Mouse (Mus musculus) forebrain, embryonic 11.5 days (tissue): ENCODE data around the gene Olfr1410. TPM values are rescaled to one million over a fixed set of nuclear protein-coding genes. Genes with fewer than 3 reads are reported as not detected.

Experiments used
- ATAC-seq: fragments of 200-750 bp; cut with Nextera tagmentation; replicated peaks from 2 replicates; pipeline ENCODE4 v1.8.0; 2017; ENCODE audit warnings: moderate TSS enrichment; ENCODE audit not compliant: low FRiP score
- DNase-seq: peaks from one replicate; pipeline ENCODE4 v3.0.0-alpha.2; 2017; ENCODE audit warnings: low spot score
- H3K27ac ChIP-seq: fragments of 300-500 bp; sonication (generic); 2 replicates; pipeline ENCODE4 v1.5.1; 2014; ENCODE audit warnings: low read depth, low read length
- H3K27me3 ChIP-seq: fragments of 300-500 bp; sonication (generic); 2 replicates; pipeline ENCODE4 v1.6.1; 2014; ENCODE audit warnings: mild to moderate bottlenecking, low read length, mixed read lengths; ENCODE audit not compliant: control insufficient read depth, insufficient read depth
- H3K36me3 ChIP-seq: fragments of 300-500 bp; sonication (generic); 2 replicates; pipeline ENCODE4 v1.6.1; 2014; ENCODE audit warnings: mild to moderate bottlenecking, low read length, moderate library complexity, mixed read lengths; ENCODE audit not compliant: control insufficient read depth, insufficient read depth
- H3K4me1 ChIP-seq: fragments of 300-500 bp; sonication (generic); replicated peaks from 2 replicates; pipeline ENCODE4 v1.6.1; 2014; ENCODE audit warnings: low read length, mixed read lengths; ENCODE audit not compliant: control insufficient read depth, insufficient read depth
- H3K4me2 ChIP-seq: fragments of 300-500 bp; sonication (generic); 2 replicates; pipeline ENCODE4 v1.6.1; 2014; ENCODE audit warnings: low read depth, mild to moderate bottlenecking, low read length, moderate library complexity, mixed read lengths; ENCODE audit not compliant: severe bottlenecking
- H3K4me3 ChIP-seq: fragments of 300-500 bp; sonication (generic); 2 replicates; pipeline ENCODE4 v1.5.1; 2014; ENCODE audit warnings: low read depth, low read length
- H3K9ac ChIP-seq: fragments of 300-500 bp; sonication (generic); 2 replicates; pipeline ENCODE4 v1.6.1; 2014; ENCODE audit warnings: low read length
- H3K9me3 ChIP-seq: fragments of 300-500 bp; sonication (generic); 2 replicates; pipeline ENCODE4 v1.6.1; 2016; ENCODE audit warnings: low read length, mixed read lengths; ENCODE audit not compliant: control insufficient read depth
- WGBS: fragments of 180-500 bp; shearing (Covaris S2); extraction: QIAGEN DNeasy Blood & Tissue Kit; methylation state at CpG from one replicate; pipeline ENCODE4 v1.1.7; 2014; 5-methylcytosine and 5-hydroxymethylcytosine counted together
- polyA plus RNA-seq: library from polyadenylated mRNA; unstranded; fragments of >200 nt; fragmentation: Nextera tagmentation; extraction: Ambion mirVana; gene quantifications from 2 replicates; pipeline ENCODE4 v1.2.1, GENCODE M21; 2014

The Olfr1410 gene
- polyA plus RNA-seq, 1 experiment from 2014 or later: not detected

DNA sequence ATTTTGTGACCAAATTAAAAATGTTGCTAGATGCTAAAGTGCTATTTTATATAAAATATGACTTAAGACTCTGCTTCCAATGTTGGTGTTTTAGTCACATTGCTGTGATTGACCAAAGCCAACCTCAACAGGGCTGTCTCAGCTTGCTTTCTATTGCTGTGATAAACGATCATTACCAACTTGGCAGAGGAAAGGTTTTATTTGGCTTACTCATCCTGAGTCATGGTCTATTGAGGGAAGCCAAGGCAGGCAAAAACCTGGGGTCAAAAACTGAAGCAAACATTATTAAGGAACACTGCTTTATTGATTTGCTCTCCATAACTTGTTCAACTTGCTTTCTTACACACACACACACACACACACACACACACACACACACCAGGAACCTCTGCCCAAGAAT lies 10.5 kb downstream of the Olfr1410 start:
- ATAC-seq (no peak), DNase-seq (no peak)
- H3K9me3 ChIP-seq: no peaks in the 10 kb centered on the region
- H3K36me3 ChIP-seq: no peaks in the 10 kb centered on the region
- H3K9ac ChIP-seq: no peak overlapping the region
- 87% methylated on average over 1 of the region's 1 CpGs for WGBS
- H3K4me3 ChIP-seq: no peak overlapping the region
- H3K27ac ChIP-seq: no peak overlapping the region
- H3K4me2 ChIP-seq: no peak overlapping the region
- H3K4me1 ChIP-seq: no peaks in the 10 kb centered on the region
- no peaks in the 10 kb centered on the region for H3K27me3 ChIP-seq

DNA sequence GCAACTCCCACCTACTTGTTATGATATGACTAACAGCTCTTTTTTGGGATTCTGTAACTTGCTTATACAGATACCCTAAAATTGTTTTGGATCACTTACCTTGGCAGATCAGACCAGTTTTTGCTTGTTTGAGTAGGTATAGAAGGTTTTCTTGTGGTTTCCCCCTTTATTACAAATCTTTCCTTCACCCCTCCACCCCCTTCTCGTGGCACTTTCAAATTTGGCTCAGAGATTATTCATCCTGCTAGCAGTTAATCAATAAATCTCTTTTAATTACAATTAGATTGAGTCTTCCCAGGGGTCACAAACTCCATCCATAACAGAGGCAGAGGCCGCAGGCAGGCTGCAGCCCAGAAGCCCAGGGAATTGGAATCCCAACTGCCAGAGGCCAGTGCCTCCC lies 11.9 kb downstream of the Olfr1410 start, which contains the start of gene Olfr12:
TSS of gene Olfr12 (plus strand) at position 301 of the 400 bp plus-strand sequence.
- Histone ChIP-seq H3K27ac (no peak within 1 kb of the TSS), H3K4me1 (no peaks in the 10 kb centered on the region), H3K36me3 (no peaks in the 10 kb centered on the region), H3K9me3 (no peaks in the 10 kb centered on the region), H3K4me2 (no peak within 1 kb of the TSS), H3K27me3 (no peaks in the 10 kb centered on the region), H3K4me3 (no peak within 1 kb of the TSS), H3K9ac (no peak within 1 kb of the TSS)
- WGBS: 61% methylated on average over 2 of the region's 2 CpGs
- no peak for ATAC-seq
- DNase-seq: no peak

DNA sequence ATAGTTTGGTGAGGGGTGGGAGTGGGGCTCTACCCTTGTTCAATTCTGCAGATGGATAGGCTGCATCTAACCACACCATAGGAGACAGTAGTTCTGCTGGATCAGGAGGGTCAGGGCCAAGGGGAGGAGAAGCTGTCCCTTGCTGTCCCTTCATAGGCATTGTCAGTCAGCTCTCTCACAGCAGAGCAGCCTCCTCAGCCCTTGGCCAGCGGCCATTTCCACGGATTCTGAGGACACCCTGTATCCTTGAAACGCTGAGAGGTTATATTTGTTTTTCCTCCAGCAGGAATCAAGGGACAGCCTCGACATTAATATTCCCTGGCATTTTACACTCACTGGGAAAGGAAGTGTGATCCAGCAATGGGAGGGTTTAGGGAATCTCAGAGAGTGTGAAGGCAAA lies 12.8 kb downstream of the Olfr1410 start:
- Histone ChIP-seq H3K9ac (no peak overlapping the region), H3K9me3 (no peaks in the 10 kb centered on the region), H3K4me2 (no peak overlapping the region), H3K4me1 (no peaks in the 10 kb centered on the region), H3K27me3 (no peaks in the 10 kb centered on the region), H3K4me3 (no peak overlapping the region), H3K36me3 (no peaks in the 10 kb centered on the region), H3K27ac (no peak overlapping the region)
- 78% methylated on average over 4 of the region's 4 CpGs for WGBS
- no peak for ATAC-seq
- no peak for DNase-seq

DNA sequence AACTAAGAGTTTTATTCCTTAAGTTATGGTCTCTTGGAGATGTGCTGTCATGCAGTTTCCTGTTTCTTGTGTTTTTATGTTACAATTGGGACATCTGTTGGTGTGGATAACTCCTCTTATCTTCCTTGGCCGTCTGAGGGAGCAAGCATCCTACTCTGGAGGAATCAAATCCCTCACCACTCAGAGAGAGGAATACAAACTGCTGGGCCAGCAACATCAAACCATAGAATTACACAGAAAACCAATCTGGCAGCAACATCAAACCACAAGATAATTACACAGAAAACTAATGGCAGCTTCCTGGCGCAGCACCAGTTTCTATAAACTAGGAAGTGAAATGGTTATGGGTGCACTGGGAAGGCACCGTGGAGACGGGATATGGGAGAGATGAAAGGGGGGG lies 22.6 kb downstream of the Olfr1410 start:
- WGBS: 87% methylated on average over 4 of the region's 4 CpGs
- H3K4me1 ChIP-seq: no peaks in the 10 kb centered on the region
- H3K4me2 ChIP-seq: no peak overlapping the region
- H3K27me3 ChIP-seq: no peaks in the 10 kb centered on the region
- H3K36me3 ChIP-seq: no peaks in the 10 kb centered on the region
- ATAC-seq (no peak), DNase-seq (no peak)
- no peak overlapping the region for H3K27ac ChIP-seq
- H3K9me3 ChIP-seq: no peaks in the 10 kb centered on the region
- H3K4me3 ChIP-seq: no peak overlapping the region
- H3K9ac ChIP-seq: no peak overlapping the region

DNA sequence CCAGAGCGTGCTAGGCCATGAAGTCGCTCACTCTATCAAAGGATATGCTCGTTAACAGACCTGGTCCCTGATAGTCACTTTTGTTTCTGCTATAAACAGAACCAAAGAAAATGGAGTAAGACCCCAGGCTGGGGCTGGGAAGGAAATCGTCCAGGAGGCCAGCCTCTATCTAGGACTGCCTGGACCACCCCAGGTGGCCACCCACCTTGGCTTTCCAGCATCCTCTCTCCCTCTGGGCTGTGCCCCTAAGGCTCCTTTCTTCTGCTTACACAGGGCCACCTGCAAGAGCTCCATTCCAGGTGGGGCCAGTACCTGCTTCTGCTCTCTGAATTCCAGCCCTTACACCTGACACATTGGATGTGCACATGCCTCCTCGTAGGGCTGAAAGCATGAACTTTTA lies 26.6 kb downstream of the Olfr1410 start:
- H3K4me2 ChIP-seq: no peak overlapping the region
- no peak for ATAC-seq
- H3K36me3 ChIP-seq: peaks cover 4% of the 10 kb centered on the region; the same call in 1 of the 2 replicates
- H3K4me3 ChIP-seq: no peak overlapping the region
- 0 out of 2 replicates have a peak, but pooled peaks cover 2% of the 10 kb centered on the region for H3K4me1 ChIP-seq
- H3K9ac ChIP-seq: no peak overlapping the region
- H3K9me3 ChIP-seq: no peaks in the 10 kb centered on the region
- H3K27me3 ChIP-seq: no peaks in the 10 kb centered on the region
- DNase-seq: peak; percentile 41
- 64% methylated on average over 5 of the region's 5 CpGs for WGBS
- no peak overlapping the region for H3K27ac ChIP-seq

DNA sequence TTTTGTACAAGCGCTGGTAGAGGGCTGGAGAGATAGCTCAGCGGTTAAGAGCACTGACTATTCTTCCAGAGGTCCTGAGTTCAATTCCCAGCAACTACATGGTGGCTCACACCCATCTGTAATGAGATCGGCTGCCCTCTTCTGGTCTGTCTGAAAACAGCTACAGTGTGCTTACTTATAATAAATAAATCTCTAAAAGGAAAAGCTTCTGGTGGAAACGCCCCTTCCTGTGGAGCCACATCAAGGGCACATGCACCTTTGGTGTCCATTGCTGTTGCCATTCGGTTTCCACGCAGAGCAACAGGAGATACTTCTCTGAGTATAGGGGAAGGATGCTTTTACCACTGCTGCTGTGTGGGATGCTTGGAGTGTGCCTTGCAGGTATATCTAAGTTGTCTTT lies 27.4 kb downstream of the Olfr1410 start:
- Histone ChIP-seq H3K4me3 (no peak overlapping the region), H3K27me3 (no peaks in the 10 kb centered on the region), H3K9me3 (no peaks in the 10 kb centered on the region), H3K36me3 (peaks cover 4% of the 10 kb centered on the region; the same call in 1 of the 2 replicates), H3K4me1 (0 out of 2 replicates have a peak, but pooled peaks cover 2% of the 10 kb centered on the region), H3K27ac (no peak overlapping the region), H3K4me2 (no peak overlapping the region), H3K9ac (no peak overlapping the region)
- no peak for ATAC-seq
- DNase-seq: peak; percentile 42
- WGBS: 72% methylated on average over 6 of the region's 6 CpGs

DNA sequence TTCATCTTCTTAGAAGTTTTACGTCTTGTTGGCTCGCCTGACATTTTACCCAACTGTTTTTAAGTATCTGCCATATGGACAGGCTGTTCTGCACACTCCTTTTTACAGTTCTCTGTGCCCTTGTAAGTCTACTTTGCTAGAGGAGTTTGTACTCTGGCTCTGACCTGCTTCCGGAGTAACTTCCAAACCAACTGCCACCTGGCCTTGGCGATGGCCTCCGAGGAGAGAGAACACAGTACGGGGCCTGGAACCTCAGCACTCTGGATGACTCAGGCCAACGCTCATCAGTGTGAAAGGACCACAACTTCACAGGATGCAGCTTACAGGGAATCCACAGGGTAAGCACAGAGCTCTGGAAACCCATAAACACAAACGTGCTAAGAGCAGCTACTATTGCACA lies 28.1 kb downstream of the Olfr1410 start:
- no peak for DNase-seq
- H3K4me1 ChIP-seq: 0 out of 2 replicates have a peak, but pooled peaks cover 2% of the 10 kb centered on the region
- no peak overlapping the region for H3K4me3 ChIP-seq
- 87% methylated on average over 8 of the region's 8 CpGs for WGBS
- H3K9me3 ChIP-seq: no peaks in the 10 kb centered on the region
- H3K4me2 ChIP-seq: no peak overlapping the region
- peaks cover 4% of the 10 kb centered on the region; the same call in 1 of the 2 replicates for H3K36me3 ChIP-seq
- H3K9ac ChIP-seq: no peak overlapping the region
- H3K27ac ChIP-seq: no peak overlapping the region
- H3K27me3 ChIP-seq: no peaks in the 10 kb centered on the region
- ATAC-seq: no peak

DNA sequence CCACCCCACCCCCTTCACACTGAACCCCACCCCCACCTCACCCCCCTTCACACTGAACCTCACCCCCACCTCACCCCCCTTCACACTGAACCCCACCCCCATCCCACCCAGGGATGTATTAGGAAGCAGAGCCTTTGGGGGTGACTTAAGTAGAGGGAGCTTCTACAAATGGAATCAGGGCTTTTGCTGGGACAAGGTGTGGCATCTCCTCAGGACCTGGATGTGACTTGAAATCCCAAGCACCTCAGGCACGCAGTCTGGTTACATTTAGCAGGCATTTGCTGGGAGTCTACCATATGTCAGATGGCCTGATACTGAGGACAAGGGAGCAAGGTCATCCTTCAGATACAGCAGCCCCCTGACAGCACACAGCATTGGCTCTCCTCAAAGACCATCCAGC lies 29.0 kb downstream of the Olfr1410 start:
- Histone ChIP-seq H3K4me2 (no peak overlapping the region), H3K4me1 (0 out of 2 replicates have a peak, but pooled peaks cover 2% of the 10 kb centered on the region), H3K27me3 (no peaks in the 10 kb centered on the region), H3K9me3 (no peaks in the 10 kb centered on the region), H3K27ac (no peak overlapping the region), H3K9ac (no peak overlapping the region), H3K36me3 (peaks cover 4% of the 10 kb centered on the region; the same call in 1 of the 2 replicates), H3K4me3 (no peak overlapping the region)
- WGBS: 81% methylated on average over 1 of the region's 1 CpGs
- no peak for ATAC-seq
- DNase-seq: peak; percentile 39

DNA sequence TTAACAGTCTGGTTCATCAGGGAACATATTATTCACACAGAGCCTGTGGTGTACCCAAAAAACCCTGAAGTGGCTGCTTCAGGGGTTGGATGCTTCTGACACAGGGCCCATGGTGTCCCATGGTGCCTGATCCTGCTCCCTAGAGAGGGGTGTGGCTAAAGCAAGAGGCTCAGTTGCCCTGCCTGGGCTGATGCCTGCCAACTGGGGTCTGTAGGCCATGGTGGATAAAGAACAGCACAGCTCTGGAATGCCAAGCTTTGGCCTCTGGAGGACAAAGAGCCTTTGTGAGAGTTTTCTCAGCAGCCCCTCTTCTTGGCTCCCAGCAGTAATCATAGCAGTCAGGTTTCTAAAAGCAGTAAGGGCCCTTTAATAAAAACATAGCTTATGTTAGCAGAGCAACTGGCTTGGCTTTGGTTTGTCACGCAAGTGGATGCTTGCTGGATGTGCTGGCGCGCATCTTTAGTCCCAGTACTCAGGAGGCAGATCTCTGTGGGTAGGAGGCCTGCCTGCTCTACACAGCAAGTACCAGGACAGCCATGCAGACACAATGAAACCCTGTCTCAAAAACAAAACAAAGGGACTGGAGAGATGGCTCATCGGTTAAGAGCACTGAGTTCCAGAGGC lies 29.5 kb downstream of the Olfr1410 start:
- peaks cover 4% of the 10 kb centered on the region; the same call in 1 of the 2 replicates for H3K36me3 ChIP-seq
- H3K4me1 ChIP-seq: 0 out of 2 replicates have a peak, but pooled peaks cover 2% of the 10 kb centered on the region
- ATAC-seq (no peak), DNase-seq (peak; percentile 47)
- H3K4me3 ChIP-seq: no peak overlapping the region
- WGBS: 80% methylated on average over 4 of the region's 4 CpGs
- H3K9ac ChIP-seq: no peak overlapping the region
- H3K4me2 ChIP-seq: no peak overlapping the region
- H3K9me3 ChIP-seq: no peaks in the 10 kb centered on the region
- no peaks in the 10 kb centered on the region for H3K27me3 ChIP-seq
- peak overlapping the region; percentile 12; the same call in 1 of the 2 replicates for H3K27ac ChIP-seq
